In the genomic region with DNA sequence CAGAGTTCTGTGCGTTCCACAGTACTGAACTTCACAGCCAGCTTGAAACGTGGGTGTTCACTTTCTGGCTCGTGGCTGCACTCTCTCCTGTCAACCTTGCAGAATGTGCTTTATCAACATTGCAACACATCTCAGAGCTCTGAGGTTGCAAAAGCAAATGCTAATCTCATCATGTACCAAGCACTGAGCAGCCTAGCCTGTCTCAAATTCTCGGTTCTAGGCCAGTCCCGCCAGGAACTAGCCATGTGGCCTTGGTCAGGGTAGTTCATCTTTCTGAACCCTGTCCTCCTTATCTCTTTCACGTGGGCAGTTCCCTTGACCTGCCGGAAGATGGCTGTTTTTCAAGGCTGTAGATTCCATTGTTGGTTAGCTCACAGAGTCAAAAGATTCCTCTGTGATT, we compare ENCODE assay signal across 16 mouse cellular contexts.
A peak's percentile ranks its signal among the peaks of the same experiment; 100 is the strongest.
DNase-seq lines count a peak whose midpoint lies in the region; ATAC-seq and TF ChIP-seq lines count a peak whose summit lies in the region.
"Had no signal": no experiment of that assay in that cellular context is flagged by ENCODE, and none has a peak within 500 bp of the region (broad histone marks: within the 10 kb centered on the region; RNA-seq: fewer than 3 reads in every experiment).

No protein-coding gene starts in this region.

- H3K4me3 ChIP-seq in limb, embryonic 11.5 days (ENCODE audit: low read depth, low read length): no peak overlapping the region
- no peak overlapping the region for H3K4me3 ChIP-seq in limb, embryonic 10.5 days
- H3K4me3 ChIP-seq in stomach, postnatal 0 days (ENCODE audit: low read depth, low read length): no peak overlapping the region
- H3K4me3 ChIP-seq: embryonic facial prominence, embryonic 15.5 days; forebrain, embryonic 15.5 days had no signal

- no peak for TF ChIP-seq CTCF in stomach, postnatal 0 days (IDR thresholded peaks at IDR 0.05; ENCODE audit: low read depth)

- peaks cover 2% of the 10 kb centered on the region for H3K4me1 ChIP-seq in limb, embryonic 11.5 days (ENCODE audit: control insufficient read depth, insufficient read depth, low read length)
- peaks cover 25% of the 10 kb centered on the region for H3K4me1 ChIP-seq in limb, embryonic 10.5 days
- H3K4me1 ChIP-seq in stomach, postnatal 0 days (replicated peaks; ENCODE audit: control insufficient read depth, insufficient read depth): no peaks in the 10 kb centered on the region
- H3K4me1 ChIP-seq: embryonic facial prominence, embryonic 15.5 days; forebrain, embryonic 15.5 days had no signal

- H3K9me3 ChIP-seq in limb, embryonic 11.5 days (ENCODE audit: control insufficient read depth, low read length): no peaks in the 10 kb centered on the region
- no peaks in the 10 kb centered on the region for H3K9me3 ChIP-seq in limb, embryonic 10.5 days (replicated peaks)
- H3K9me3 ChIP-seq in stomach, postnatal 0 days (ENCODE audit: control insufficient read depth, low read length): no peaks in the 10 kb centered on the region
- H3K9me3 ChIP-seq: embryonic facial prominence, embryonic 15.5 days; forebrain, embryonic 15.5 days had no signal

- no peak for ATAC-seq in limb, embryonic 11.5 days (ENCODE audit: insufficient number of reproducible peaks, low FRiP score, low TSS enrichment, low read depth)
- peak; percentile 53; the same call in 1 of the 2 replicates for ATAC-seq in stomach, postnatal 0 days (ENCODE audit: low FRiP score, low TSS enrichment)
- ATAC-seq: forebrain, embryonic 15.5 days had no signal

- no peak overlapping the region for H3K27ac ChIP-seq in limb, embryonic 11.5 days (replicated peaks; ENCODE audit: low read depth, low read length)
- no peak overlapping the region for H3K27ac ChIP-seq in limb, embryonic 10.5 days
- H3K27ac ChIP-seq in stomach, postnatal 0 days (replicated peaks): no peak overlapping the region
- H3K27ac ChIP-seq: embryonic facial prominence, embryonic 15.5 days; forebrain, embryonic 15.5 days; hindbrain, embryonic 14.5 days had no signal

- H3K27me3 ChIP-seq in limb, embryonic 11.5 days (ENCODE audit: control insufficient read depth, insufficient read depth, low read length): no peaks in the 10 kb centered on the region
- peaks cover 10% of the 10 kb centered on the region; the same call in 1 of the 2 replicates for H3K27me3 ChIP-seq in limb, embryonic 10.5 days (ENCODE audit: low read depth, poor library complexity, severe bottlenecking)
- no peaks in the 10 kb centered on the region for H3K27me3 ChIP-seq in stomach, postnatal 0 days (ENCODE audit: control insufficient read depth, insufficient read depth, low read length)
- H3K27me3 ChIP-seq: embryonic facial prominence, embryonic 15.5 days; forebrain, embryonic 15.5 days had no signal

- H3K9ac ChIP-seq in limb, embryonic 11.5 days (ENCODE audit: low read length): no peak overlapping the region
- H3K9ac ChIP-seq in stomach, postnatal 0 days (ENCODE audit: low read length): no peak overlapping the region
- H3K9ac ChIP-seq: embryonic facial prominence, embryonic 15.5 days; forebrain, embryonic 15.5 days; hindbrain, embryonic 14.5 days had no signal

- H3K4me2 ChIP-seq in limb, embryonic 11.5 days (ENCODE audit: low read depth, severe bottlenecking): no peak overlapping the region
- no peak overlapping the region for H3K4me2 ChIP-seq in stomach, postnatal 0 days (replicated peaks; ENCODE audit: low read depth)
- H3K4me2 ChIP-seq: embryonic facial prominence, embryonic 15.5 days; forebrain, embryonic 15.5 days; hindbrain, embryonic 14.5 days had no signal

- 74% methylated on average over 7 of the region's 7 CpGs for WGBS in limb, embryonic 11.5 days
- WGBS in limb, embryonic 10.5 days: 71% methylated on average over 7 of the region's 7 CpGs
- 53% methylated on average over 7 of the region's 7 CpGs for WGBS in stomach, postnatal 0 days

- peak; percentile 17 for DNase-seq in limb, embryonic 11.5 days (ENCODE audit: low spot score)
- no peak for DNase-seq in limb, embryonic 10.5 days (ENCODE audit: low spot score)
- peak; percentile 35 for DNase-seq in testis, postnatal 14 days (ENCODE audit: low spot score)
- DNase-seq in testis, postnatal 10 days (ENCODE audit: low spot score): no peak
- DNase-seq in fat pad, adult 2 months (ENCODE audit: extremely low read depth, low read depth, low spot score): peak; percentile 40
- DNase-seq in stomach, postnatal 0 days (ENCODE audit: low spot score): no peak
- DNase-seq in spleen, postnatal 36 days (ENCODE audit: low spot score in 2 of 2): no peak
- no peak for DNase-seq in right cerebral cortex, postnatal 14 days
- DNase-seq: cerebellum, adult 18-20 months; gastrocnemius, postnatal 14 days; kidney, adult 8-10 months; left cerebral cortex, postnatal 4 days; right cerebral cortex, postnatal 4 days had no signal

- H3K36me3 ChIP-seq in limb, embryonic 11.5 days (ENCODE audit: control insufficient read depth, insufficient read depth, low read length): no peaks in the 10 kb centered on the region
- no peaks in the 10 kb centered on the region for H3K36me3 ChIP-seq in limb, embryonic 10.5 days
- H3K36me3 ChIP-seq in stomach, postnatal 0 days (ENCODE audit: control insufficient read depth, insufficient read depth, low read length): no peaks in the 10 kb centered on the region
- H3K36me3 ChIP-seq: embryonic facial prominence, embryonic 15.5 days; forebrain, embryonic 15.5 days had no signal

- no peak for TF ChIP-seq EP300 in stomach, postnatal 0 days (optimal IDR thresholded peaks at IDR 0.05)

Comparison
In these comparisons a context has a peak if more than half of its experiments do, and no peak if none do; other contexts are left out.
1. DNase-seq: peak in limb, embryonic 11.5 days (single experiment), testis, postnatal 14 days (single experiment) and fat pad, adult 2 months (single experiment); none in limb, embryonic 10.5 days (single experiment), testis, postnatal 10 days (single experiment), stomach, postnatal 0 days (single experiment), spleen, postnatal 36 days (0 of 2) and right cerebral cortex, postnatal 14 days (single experiment).